In genomic region chr6:28396853-28397457, GRCm38 (mm10) we compare ENCODE assay signal across 7 mouse cellular contexts. TPM values are rescaled to one million over a fixed set of nuclear protein-coding genes. Genes with fewer than 3 reads are reported as not detected.
DNase-seq lines count a peak whose midpoint lies in the region; ATAC-seq lines count a peak whose summit lies in the region.

No protein-coding gene starts in this region.

- H3K36me3 ChIP-seq in lung, embryonic 15.5 days: no peaks in the 10 kb centered on the region
- no peaks in the 10 kb centered on the region for H3K36me3 ChIP-seq in hindbrain, embryonic 10.5 days

- H3K4me1 ChIP-seq in lung, embryonic 15.5 days: peaks cover 9% of the 10 kb centered on the region
- H3K4me1 ChIP-seq in hindbrain, embryonic 10.5 days (replicated peaks): peaks cover 10% of the 10 kb centered on the region

- peaks cover 37% of the 10 kb centered on the region for H3K27me3 ChIP-seq in lung, embryonic 15.5 days
- peaks cover 27% of the 10 kb centered on the region for H3K27me3 ChIP-seq in hindbrain, embryonic 10.5 days (ENCODE audit: insufficient read depth, poor library complexity, severe bottlenecking)

- no peak overlapping the region for H3K27ac ChIP-seq in lung, embryonic 15.5 days
- peak overlapping the region; percentile 87 for H3K27ac ChIP-seq in hindbrain, embryonic 10.5 days

- ATAC-seq in lung, embryonic 15.5 days (ENCODE audit: borderline replicate concordance, extremely low read depth, low FRiP score, low TSS enrichment): no peak
- ATAC-seq in megakaryocyte progenitor cell, adult 5-6 weeks (replicated peaks; ENCODE audit: poor library complexity): peak; percentile 60

- no peak for DNase-seq in lung, postnatal 25 days (ENCODE audit: low spot score)
- peak; percentile 61 for DNase-seq in embryo, embryonic 9.5 days (ENCODE audit: extremely low spot score)
- peak; percentile 53 for DNase-seq in hindbrain, embryonic 10.5 days (ENCODE audit: low spot score)
- no peak for DNase-seq in urinary bladder, postnatal 36 days (ENCODE audit: low spot score in 2 of 2)
- DNase-seq in left cerebral cortex, adult 11 months (ENCODE audit: low spot score): no peak

- H3K9me3 ChIP-seq in lung, embryonic 15.5 days: no peaks in the 10 kb centered on the region
- H3K9me3 ChIP-seq in hindbrain, embryonic 10.5 days: 0 out of 2 replicates have a peak, but pooled peaks cover 3% of the 10 kb centered on the region

- 3% methylated on average over 19 of the region's 19 CpGs for WGBS in lung, embryonic 15.5 days
- under 1% methylated on average over 19 of the region's 19 CpGs for WGBS in hindbrain, embryonic 10.5 days

- H3K4me2 ChIP-seq in lung, embryonic 15.5 days: peak overlapping the region; percentile 79

- peak overlapping the region; percentile 41 for H3K4me3 ChIP-seq in lung, embryonic 15.5 days
- peak overlapping the region; percentile 60 for H3K4me3 ChIP-seq in hindbrain, embryonic 10.5 days

- H3K9ac ChIP-seq in lung, embryonic 15.5 days: 0 out of 2 replicates have a peak overlapping the region, but pooled peaks have one; percentile 34

RNA-seq across cellular contexts. Expression of gene Zfp800, which starts 0.8 kb away (rescaled TPM):
- 16.5 and 23.3 TPM in 2 replicates for polyA plus RNA-seq in lung, embryonic 15.5 days (2015; fragmentation: Nextera tagmentation; extraction: Ambion mirVana)
- polyA plus RNA-seq in hindbrain, embryonic 10.5 days (2016; fragmentation: Nextera tagmentation; extraction: Ambion mirVana): 17.5 and 20.7 TPM in 2 replicates
- 63.6 and 64.3 TPM in 2 replicates for total RNA-seq in megakaryocyte progenitor cell, adult 5-6 weeks (2015)
- 57.3 and 65.0 TPM in 2 replicates for total RNA-seq in megakaryocyte progenitor cell, adult 5-6 weeks (2017)

RNA-seq across cellular contexts. Expression of gene Arf5, which starts 26.4 kb away (rescaled TPM):
- 373 and 387 TPM in 2 replicates for polyA plus RNA-seq in lung, embryonic 15.5 days (2015; fragmentation: Nextera tagmentation; extraction: Ambion mirVana)
- polyA plus RNA-seq in hindbrain, embryonic 10.5 days (2016; fragmentation: Nextera tagmentation; extraction: Ambion mirVana): 302 and 343 TPM in 2 replicates
- total RNA-seq in megakaryocyte progenitor cell, adult 5-6 weeks (2015): 45.1 and 45.5 TPM in 2 replicates
- 44.2 and 45.2 TPM in 2 replicates for total RNA-seq in megakaryocyte progenitor cell, adult 5-6 weeks (2017)

RNA-seq across cellular contexts. Expression of gene Fscn3, which starts 30.6 kb away (rescaled TPM):
- polyA plus RNA-seq in lung, embryonic 15.5 days (2015; fragmentation: Nextera tagmentation; extraction: Ambion mirVana): not detected in 2 replicates
- polyA plus RNA-seq in hindbrain, embryonic 10.5 days (2016; fragmentation: Nextera tagmentation; extraction: Ambion mirVana): not detected in 2 replicates
- not detected in 2 replicates for total RNA-seq in megakaryocyte progenitor cell, adult 5-6 weeks (2015)
- not detected in 2 replicates for total RNA-seq in megakaryocyte progenitor cell, adult 5-6 weeks (2017)

RNA-seq across cellular contexts. Expression of gene Gcc1, which starts 31.2 kb away (rescaled TPM):
- polyA plus RNA-seq in lung, embryonic 15.5 days (2015; fragmentation: Nextera tagmentation; extraction: Ambion mirVana): 10.3 and 12.1 TPM in 2 replicates
- 11.9 and 13.0 TPM in 2 replicates for polyA plus RNA-seq in hindbrain, embryonic 10.5 days (2016; fragmentation: Nextera tagmentation; extraction: Ambion mirVana)
- 4.0 and 4.4 TPM in 2 replicates for total RNA-seq in megakaryocyte progenitor cell, adult 5-6 weeks (2015)
- 9.5 and 10.2 TPM in 2 replicates for total RNA-seq in megakaryocyte progenitor cell, adult 5-6 weeks (2017)

RNA-seq across cellular contexts. Expression of gene Pax4, which starts 52.2 kb away (rescaled TPM):
- polyA plus RNA-seq in lung, embryonic 15.5 days (2015; fragmentation: Nextera tagmentation; extraction: Ambion mirVana): not detected in 2 replicates
- polyA plus RNA-seq in hindbrain, embryonic 10.5 days (2016; fragmentation: Nextera tagmentation; extraction: Ambion mirVana): not detected in 2 replicates
- not detected in 2 replicates for total RNA-seq in megakaryocyte progenitor cell, adult 5-6 weeks (2015)
- not detected in 2 replicates for total RNA-seq in megakaryocyte progenitor cell, adult 5-6 weeks (2017)

Comparison
In these comparisons a context has a peak if more than half of its experiments do, and no peak if none do; other contexts are left out.
1. DNase-seq: peak in embryo, embryonic 9.5 days (single experiment) and hindbrain, embryonic 10.5 days (single experiment); none in lung, postnatal 25 days (single experiment), urinary bladder, postnatal 36 days (0 of 2) and left cerebral cortex, adult 11 months (single experiment).